Mouse (Mus musculus): Measurements from ENCODE around the gene Fn3k. TPM values are rescaled to one million over a fixed set of nuclear protein-coding genes. Genes with fewer than 3 reads are reported as not detected.

Gene Fn3k
- polyA plus RNA-seq (2021): 5.5 TPM

- TF ChIP-seq CTCF (IDR thresholded peaks at IDR 0.05): no peak
- CTCF ChIA-PET: interaction anchor here (1.4 to 1.6 kb wide), 4 partner anchors 11 to 18 kb away, joined by 3 to 4 read pairs (median 3); partner anchors contain the start of genes Fn3krp and Tbcd
- ATAC-seq (peak; percentile 92), DNase-seq (ENCODE audit: low read depth, low spot score) (no peak)
- H3K27me3 ChIP-seq: no peaks in the 10 kb centered on the region
- POLR2A ChIA-PET: interaction anchor here (0.6 to 1.4 kb wide), 3 partner anchors 14 to 80 kb away, joined by 3 to 6 read pairs (median 3); partner anchors contain the start of genes Fn3krp, Tbcd and Wdr45b
- in situ Hi-C loops (cut with MboI; ENCODE audit: low pct_unique_long_range_greater_than_20kb): no loop called here
Observed at GRCm38 (mm10) chr11:121434156-121435155, at the start of gene Fn3k. Gene Fn3k, plus strand, starts transcription at chr11:121434913.

- peak; percentile 83 for ATAC-seq
- H3K27me3 ChIP-seq: peaks cover 4% of the 10 kb centered on the region
- in situ Hi-C loops (cut with MboI; ENCODE audit: low pct_unique_long_range_greater_than_20kb): no loop called here
- ChIA-PET POLR2A (interaction anchor here (0.6 to 1.0 kb wide), 2 partner anchors 33 to 86 kb away, joined by 3 to 5 read pairs; no protein-coding TSS in a partner anchor), CTCF (interaction anchor here (1.2 kb wide), 1 partner anchor 33 kb away, joined by 3 read pairs; no protein-coding TSS in a partner anchor)
- TF ChIP-seq CTCF (IDR thresholded peaks at IDR 0.05): no peak
- DNase-seq (ENCODE audit: low read depth, low spot score): peak; percentile 24
Observed at GRCm38 (mm10) chr11:121387750-121388553, 46.8 kb upstream of the Fn3k start, which contains the start of gene Rab40b. Gene Rab40b, minus strand, starts transcription at chr11:121388251.

GRCm38 (mm10) chr11:121388554-121388945, 46.2 kb upstream of the Fn3k start:
- DNase-seq (ENCODE audit: low read depth, low spot score): no peak
- CTCF ChIA-PET: interaction anchor here (1.2 kb wide), 1 partner anchor 33 kb away, joined by 3 read pairs; no protein-coding TSS in a partner anchor
- in situ Hi-C loops (cut with MboI; ENCODE audit: low pct_unique_long_range_greater_than_20kb): no loop called here

GRCm38 (mm10) chr11:121390793-121391192, 43.9 kb upstream of the Fn3k start:
- POLR2A ChIA-PET: no interaction called here
- ATAC-seq (no peak), DNase-seq (ENCODE audit: low read depth, low spot score) (no peak)
- in situ Hi-C loops (cut with MboI; ENCODE audit: low pct_unique_long_range_greater_than_20kb): no loop called here
- H3K27me3 ChIP-seq: peaks cover 4% of the 10 kb centered on the region
- no peak for TF ChIP-seq CTCF (IDR thresholded peaks at IDR 0.05)
- CTCF ChIA-PET: no interaction called here

More at GRCm38 (mm10) chr11:121388554-121388945, 46.2 kb upstream of the Fn3k start:
- ATAC-seq: no peak
- H3K27me3 ChIP-seq: peaks cover 4% of the 10 kb centered on the region
- POLR2A ChIA-PET: interaction anchor here (0.6 kb wide), 1 partner anchor 85 kb away, joined by 3 read pairs; no protein-coding TSS in a partner anchor
- no peak for TF ChIP-seq CTCF (IDR thresholded peaks at IDR 0.05)

GRCm38 (mm10) chr11:121392405-121392804, 42.3 kb upstream of the Fn3k start:
- in situ Hi-C loops (cut with MboI; ENCODE audit: low pct_unique_long_range_greater_than_20kb): no loop called here
- H3K27me3 ChIP-seq: peaks cover 4% of the 10 kb centered on the region
- POLR2A ChIA-PET: no interaction called here
- ATAC-seq: no peak
- CTCF ChIA-PET: no interaction called here
- no peak for DNase-seq (ENCODE audit: low read depth, low spot score)
- TF ChIP-seq CTCF (IDR thresholded peaks at IDR 0.05): no peak

GRCm38 (mm10) chr11:121407366-121408155, 27.2 kb upstream of the Fn3k start:
- peaks cover 6% of the 10 kb centered on the region for H3K27me3 ChIP-seq
- no peak for TF ChIP-seq CTCF (IDR thresholded peaks at IDR 0.05)
- in situ Hi-C loops (cut with MboI; ENCODE audit: low pct_unique_long_range_greater_than_20kb): no loop called here
- ATAC-seq (no peak), DNase-seq (ENCODE audit: low read depth, low spot score) (no peak)
- ChIA-PET POLR2A (interaction anchor here (0.7 kb wide), 1 partner anchor 74 kb away, joined by 3 read pairs; no protein-coding TSS in a partner anchor), CTCF (interaction anchor here (1.3 kb wide), 1 partner anchor 12 kb away, joined by 6 read pairs; no protein-coding TSS in a partner anchor)

- H3K27me3 ChIP-seq: peaks cover 6% of the 10 kb centered on the region
- ATAC-seq (no peak), DNase-seq (ENCODE audit: low read depth, low spot score) (no peak)
- POLR2A ChIA-PET: interaction anchor here (1.5 kb wide), 1 partner anchor 12 kb away, joined by 3 read pairs; no protein-coding TSS in a partner anchor
- CTCF ChIA-PET: interaction anchor here (0.7 to 1.0 kb wide), 3 partner anchors 14 to 45 kb away, joined by 3 read pairs; no protein-coding TSS in a partner anchor
- in situ Hi-C loops (cut with MboI; ENCODE audit: low pct_unique_long_range_greater_than_20kb): no loop called here
- TF ChIP-seq CTCF (IDR thresholded peaks at IDR 0.05): no peak
Observed at GRCm38 (mm10) chr11:121414762-121415161, 20.0 kb upstream of the Fn3k start.

- DNase-seq (ENCODE audit: low read depth, low spot score) (no peak), ATAC-seq (no peak)
- ChIA-PET CTCF (interaction anchor here (0.7 to 1.0 kb wide), 3 partner anchors 13 to 45 kb away, joined by 3 read pairs; no protein-coding TSS in a partner anchor), POLR2A (interaction anchor here (1.5 kb wide), 1 partner anchor 11 kb away, joined by 3 read pairs; no protein-coding TSS in a partner anchor)
- in situ Hi-C loops (cut with MboI; ENCODE audit: low pct_unique_long_range_greater_than_20kb): no loop called here
- peaks cover 6% of the 10 kb centered on the region for H3K27me3 ChIP-seq
- TF ChIP-seq CTCF (IDR thresholded peaks at IDR 0.05): no peak
Observed at GRCm38 (mm10) chr11:121415351-121415750, 19.4 kb upstream of the Fn3k start.

GRCm38 (mm10) chr11:121417971-121418370, 16.7 kb upstream of the Fn3k start:
- ChIA-PET POLR2A (no interaction called here), CTCF (no interaction called here)
- no peak for TF ChIP-seq CTCF (IDR thresholded peaks at IDR 0.05)
- no peaks in the 10 kb centered on the region for H3K27me3 ChIP-seq
- no peak for ATAC-seq
- in situ Hi-C loops (cut with MboI; ENCODE audit: low pct_unique_long_range_greater_than_20kb): no loop called here
- DNase-seq (ENCODE audit: low read depth, low spot score): no peak

Data from Patski (cell line).